Mouse (Mus musculus) small intestine, adult 2 months (tissue): ENCODE results near the gene Rabep1. TPM values are rescaled to one million over a fixed set of nuclear protein-coding genes. Genes with fewer than 3 reads are reported as not detected.

Experiments
- H3K27ac ChIP-seq: fragments of 200-500 bp; 2 replicates; pipeline ENCODE4 v1.5.1; 2012; ENCODE audit warnings: low read depth, low read length, control low read depth, inconsistent platforms; ENCODE audit not compliant: insufficient read depth
- H3K27me3 ChIP-seq: fragments of 200-500 bp; 2 replicates; pipeline ENCODE4 v1.6.1; 2012; ENCODE audit warnings: mild to moderate bottlenecking, moderate library complexity, low read length, inconsistent platforms; ENCODE audit not compliant: control insufficient read depth, insufficient read depth
- H3K36me3 ChIP-seq: fragments of 200-500 bp; 2 replicates; pipeline ENCODE4 v1.6.1; 2012; ENCODE audit warnings: mild to moderate bottlenecking, low read length, control low read depth, inconsistent platforms; ENCODE audit not compliant: control insufficient read depth, insufficient read depth
- H3K4me1 ChIP-seq: fragments of 200-500 bp; 2 replicates; pipeline ENCODE4 v1.6.1; 2012; ENCODE audit warnings: low read length, inconsistent platforms, mixed read lengths; ENCODE audit not compliant: control insufficient read depth, insufficient read depth, insufficient read length
- H3K4me3 ChIP-seq: fragments of 200-500 bp; 2 replicates; pipeline ENCODE4 v1.5.1; 2012; ENCODE audit warnings: low read depth, mild to moderate bottlenecking, control low read depth, inconsistent platforms, low read length, moderate library complexity
- CTCF ChIP-seq: fragments of 200-500 bp; IDR thresholded peaks from 2 replicates; pipeline ENCODE4 v1.5.1; 2012; ENCODE audit warnings: low read depth, mild to moderate bottlenecking, control low read depth, inconsistent platforms, low read length, moderate library complexity, mixed read lengths; ENCODE audit not compliant: insufficient replicate concordance, insufficient read length; ENCODE audit errors: extremely low read depth
- POLR2A ChIP-seq: fragments of 200-500 bp; IDR thresholded peaks from 2 replicates; pipeline ENCODE4 v1.6.1; 2012; ENCODE audit warnings: low read depth, mild to moderate bottlenecking, control low read depth, inconsistent platforms, low read length, moderate library complexity
- WGBS: fragments of 180-500 bp; shearing (Covaris S2); methylation state at CpG from one replicate; pipeline ENCODE4 v1.1.7; 2018; 5-methylcytosine and 5-hydroxymethylcytosine counted together
- polyA plus RNA-seq: library from polyadenylated mRNA; depleted of rRNA; stranded (reverse); fragments of >200 nt; gene quantifications from 2 replicates; pipeline ENCODE4 v1.2.3, GENCODE M21; 2012; rRNA removed

The Rabep1 gene
- polyA plus RNA-seq, 1 experiment, result 1.7 TPM

- Histone ChIP-seq H3K36me3 (peaks cover 41% of the 10 kb centered on the region), H3K4me3 (peak within 1 kb of the TSS; percentile 95), H3K27ac (0 out of 2 replicates have a peak within 1 kb of the TSS, but pooled peaks have one; percentile 7), H3K4me1 (peaks cover 3% of the 10 kb centered on the region; the same call in 1 of the 2 replicates), H3K27me3 (no peaks in the 10 kb centered on the region)
- WGBS, result under 1% methylated on average over 63 of the region's 64 CpGs
- TF ChIP-seq CTCF (peak; percentile 96), POLR2A (peak; percentile 55)
Measured at GRCm38 (mm10) chr11:70982557-70983228, 138.1 kb downstream of the Rabep1 start, which contains the start of gene C1qbp. Gene C1qbp (minus strand): TSS chr11:70983026.

Other genes with a start within 250 kb of the Rabep1 start
- not detected in 2 replicates for gene 4930544D05Rik, start 228.9 kb upstream of the Rabep1 start, polyA plus RNA-seq
- 0.06 TPM in 1 of 2 replicates, not detected in the other for gene Chrne, start 225.6 kb upstream of the Rabep1 start, polyA plus RNA-seq
- 0.04 and 0.22 TPM in 2 replicates for gene Gp1ba, start 205.7 kb upstream of the Rabep1 start, polyA plus RNA-seq
- gene Rnf167, start 197.5 kb upstream of the Rabep1 start, polyA plus RNA-seq, result 43.0 and 114 TPM in 2 replicates
- 109 and 147 TPM in 2 replicates for gene Slc25a11, start 197.3 kb upstream of the Rabep1 start, polyA plus RNA-seq
- 2,319 and 5,668 TPM in 2 replicates for gene Pfn1, start 190.1 kb upstream of the Rabep1 start, polyA plus RNA-seq
- gene Eno3, start 187.6 kb upstream of the Rabep1 start, polyA plus RNA-seq, result 3.3 and 12.7 TPM in 2 replicates
- gene Spag7, start 175.4 kb upstream of the Rabep1 start, polyA plus RNA-seq, result 21.0 and 36.6 TPM in 2 replicates
- 27.7 and 66.7 TPM in 2 replicates for gene Camta2, start 156.7 kb upstream of the Rabep1 start, polyA plus RNA-seq
- 0.38 and 0.79 TPM in 2 replicates for gene Inca1, start 144.6 kb upstream of the Rabep1 start, polyA plus RNA-seq
- 33.9 and 87.1 TPM in 2 replicates for gene Kif1c, start 144.2 kb upstream of the Rabep1 start, polyA plus RNA-seq
- gene Zfp3, start 80.6 kb upstream of the Rabep1 start, polyA plus RNA-seq, result 0.61 and 0.72 TPM in 2 replicates
- gene Scimp, start 32.2 kb upstream of the Rabep1 start, polyA plus RNA-seq, result 0.70 and 0.94 TPM in 2 replicates
- 4.3 and 7.6 TPM in 2 replicates for gene Nup88, start 125.2 kb downstream of the Rabep1 start, polyA plus RNA-seq
- gene Rpain, start 125.4 kb downstream of the Rabep1 start, polyA plus RNA-seq, result 6.5 and 8.1 TPM in 2 replicates
- gene C1qbp, start 138.2 kb downstream of the Rabep1 start, polyA plus RNA-seq, result 125 and 165 TPM in 2 replicates
- 3.9 and 8.2 TPM in 2 replicates for gene Dhx33, start 159.7 kb downstream of the Rabep1 start, polyA plus RNA-seq
- 0.30 and 1.5 TPM in 2 replicates for gene Mis12, start 174.8 kb downstream of the Rabep1 start, polyA plus RNA-seq
- 1.9 and 4.2 TPM in 2 replicates for gene Derl2, start 175.1 kb downstream of the Rabep1 start, polyA plus RNA-seq
- gene 6330403K07Rik, start 188.7 kb downstream of the Rabep1 start, polyA plus RNA-seq, result 0.39 and 0.85 TPM in 2 replicates